Mouse (Mus musculus): ENCODE results near the gene Mybpc2.

Gene Mybpc2

DNA sequence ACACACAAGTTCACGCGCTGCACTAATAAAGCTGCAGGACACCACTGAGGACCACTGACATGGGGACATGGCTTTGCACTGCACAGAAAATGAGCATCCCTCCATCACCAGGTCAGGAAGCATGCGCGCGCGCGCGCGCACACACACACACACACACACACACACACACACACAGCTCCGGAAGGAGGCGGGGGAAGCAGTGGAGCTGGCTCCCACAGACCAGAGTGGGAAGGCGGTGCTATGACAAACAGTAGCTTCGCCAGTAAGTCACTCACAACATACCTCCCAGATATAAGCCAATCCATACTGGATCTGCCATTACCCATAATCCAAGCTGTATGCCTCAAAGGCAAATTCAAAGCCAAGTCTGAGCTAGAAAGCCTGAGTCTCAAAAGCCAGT is 22.6 kb upstream of the Mybpc2 start:
- in situ Hi-C loops (cut with MboI, MseI): no loop called here

DNA sequence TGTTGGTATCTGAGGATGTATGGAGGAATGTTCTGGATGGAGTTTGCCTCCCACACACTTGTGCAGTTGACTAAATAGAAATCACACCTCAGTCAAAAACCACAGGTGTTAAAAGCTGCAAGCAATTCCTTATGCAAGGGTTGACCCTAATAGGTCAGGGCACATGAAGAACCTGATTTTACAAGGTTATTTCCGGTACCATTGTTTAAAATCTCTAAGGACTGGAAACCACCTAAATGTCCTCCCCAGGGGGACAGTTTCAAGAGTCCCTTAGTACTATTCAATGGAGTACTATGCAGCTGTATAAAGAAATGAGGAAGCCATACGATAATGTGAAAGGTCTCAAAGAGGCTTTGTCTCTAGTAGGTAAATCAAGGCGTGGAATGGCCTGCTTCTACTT is 21.8 kb upstream of the Mybpc2 start:
- in situ Hi-C loops (cut with MboI, MseI): no loop called here

DNA sequence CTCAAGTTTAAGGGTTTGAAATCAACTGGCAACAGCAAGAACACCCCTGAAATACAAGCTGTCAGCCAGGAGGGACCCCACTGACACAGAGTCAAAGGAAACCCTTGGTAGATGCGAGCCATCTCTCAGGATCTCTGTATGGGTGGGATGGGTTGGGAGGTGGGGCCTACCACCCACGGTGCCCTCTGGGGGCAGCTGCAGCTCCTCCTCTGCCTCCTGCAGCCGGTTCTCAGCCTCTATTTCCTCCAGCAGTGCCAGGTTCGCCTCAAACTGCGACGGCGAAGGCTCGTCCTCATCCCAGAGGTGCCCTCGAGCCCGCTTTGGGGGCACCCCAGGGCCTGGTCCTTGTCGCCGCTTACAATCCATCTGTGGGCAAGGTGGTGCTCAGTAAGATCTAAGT is 18.6 kb upstream of the Mybpc2 start:
- in situ Hi-C loops (cut with MboI, MseI): no loop called here

- in situ Hi-C loops (cut with MboI, MseI): no loop called here
These were observed 18.1 kb upstream of the Mybpc2 start for GRCm38 (mm10) chr7:44542555-44542954.

GRCm38 (mm10) chr7:44538756-44539624 is 14.5 kb upstream of the Mybpc2 start:
- in situ Hi-C loops (cut with MboI, MseI): no loop called here

DNA sequence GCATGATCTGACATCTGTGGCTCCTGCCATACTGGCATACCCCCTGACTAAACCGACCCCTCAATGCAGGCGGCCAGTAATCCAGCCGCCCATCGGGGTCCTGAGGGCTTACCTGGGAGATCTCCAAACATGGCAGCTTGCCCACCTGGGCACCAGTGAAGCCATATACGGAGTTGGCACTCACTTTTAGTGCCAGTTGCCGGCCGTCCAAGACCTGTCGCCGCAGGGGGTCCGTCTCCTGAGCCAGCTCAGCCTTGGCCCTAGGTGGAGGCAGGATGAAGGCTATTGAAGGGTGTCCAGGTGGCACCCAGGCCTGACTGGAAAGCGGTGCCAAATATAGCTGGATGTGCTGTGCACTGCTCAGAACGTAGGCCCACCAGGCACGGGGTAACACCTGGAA is 13.0 kb upstream of the Mybpc2 start:
- in situ Hi-C loops (cut with MboI, MseI): no loop called here

- in situ Hi-C loops (cut with MboI, MseI): no loop called here
These were observed 12.6 kb upstream of the Mybpc2 start for GRCm38 (mm10) chr7:44537009-44537408.

DNA sequence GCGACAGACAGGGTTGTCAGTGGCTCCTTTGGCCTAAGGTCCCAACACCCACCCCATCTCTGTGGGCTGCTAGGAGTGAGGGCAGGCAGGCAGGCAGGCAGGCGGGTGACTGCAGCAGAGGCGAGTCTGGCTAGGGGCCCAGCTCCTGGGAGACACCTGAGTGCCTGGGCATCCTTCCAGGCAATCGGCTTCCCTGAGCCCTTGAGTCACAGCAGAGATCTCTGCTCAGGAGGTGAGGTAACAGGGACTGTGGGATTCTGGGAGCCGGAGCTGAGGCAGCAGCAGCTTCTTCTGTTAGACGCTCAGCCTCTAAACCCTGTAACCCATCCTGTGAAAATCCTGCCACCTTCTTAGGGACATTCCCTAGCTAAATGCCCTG is 12.1 kb upstream of the Mybpc2 start:
- in situ Hi-C loops (cut with MboI, MseI): no loop called here

DNA sequence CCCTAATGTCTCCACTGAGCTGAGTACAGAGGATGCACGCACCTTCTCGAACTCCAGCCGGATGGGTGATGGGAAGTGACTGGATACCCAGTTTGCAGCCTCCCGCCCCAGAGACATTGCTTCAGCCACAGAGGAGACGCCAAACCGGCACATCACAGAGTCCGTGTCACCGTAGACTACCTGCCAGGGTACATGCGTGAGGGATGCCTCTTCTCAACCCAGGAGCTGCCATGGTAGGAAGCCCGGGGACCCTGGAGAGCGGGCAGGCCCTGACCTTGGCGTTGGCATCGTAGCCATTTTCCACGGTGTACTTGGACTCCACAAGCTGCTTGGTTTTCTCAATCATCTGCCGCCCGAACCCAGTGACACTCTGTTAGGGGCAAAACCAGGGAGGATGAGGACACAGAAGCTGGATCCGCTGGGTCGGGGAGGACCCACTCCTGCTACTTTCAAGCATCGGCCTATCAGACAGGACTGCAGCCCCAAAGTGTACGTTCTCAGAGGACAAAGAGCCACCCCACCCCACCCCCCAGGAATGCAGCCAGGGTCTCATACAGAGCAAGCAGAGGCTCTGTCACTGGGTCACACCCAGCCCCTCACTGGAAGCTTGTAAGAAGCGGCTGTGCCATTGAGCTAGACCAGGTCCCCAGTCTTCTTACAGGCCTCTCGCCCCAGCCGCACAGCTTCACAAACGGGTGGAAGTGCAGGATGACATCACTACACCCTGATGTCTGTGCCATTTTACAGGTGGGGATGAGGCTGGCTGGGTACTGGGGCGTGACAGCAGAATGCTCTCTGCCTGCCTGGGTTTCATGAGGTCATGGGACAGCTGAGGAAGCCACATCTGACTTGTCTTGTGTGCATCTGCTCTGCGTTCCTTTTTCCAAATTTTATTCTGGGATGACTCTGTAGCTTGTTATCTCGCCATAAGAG is 11.5 kb upstream of the Mybpc2 start:
- in situ Hi-C loops (cut with MboI, MseI): no loop called here

- in situ Hi-C loops (cut with MboI, MseI): no loop called here
These were observed 10.4 kb upstream of the Mybpc2 start for GRCm38 (mm10) chr7:44534656-44535441.

DNA sequence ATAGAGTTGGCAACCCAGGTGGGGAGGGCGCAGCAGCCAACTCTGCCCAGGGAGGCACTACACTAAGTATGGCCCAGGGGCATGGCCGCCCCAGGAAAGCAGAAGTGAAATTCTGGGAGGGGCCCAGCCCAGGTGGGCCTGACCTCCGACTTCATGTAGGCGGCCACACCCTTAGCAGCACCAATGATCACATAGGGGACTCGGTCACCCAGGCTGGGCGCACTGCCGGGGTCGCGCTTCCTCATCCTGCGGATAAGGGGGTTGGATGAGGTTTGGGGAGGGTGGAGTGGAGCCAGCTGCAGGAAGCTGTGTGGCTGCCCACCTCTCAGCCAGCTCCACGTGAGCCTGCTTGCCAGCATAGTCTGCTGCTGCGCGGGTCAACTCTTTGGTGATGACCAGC is 9.8 kb upstream of the Mybpc2 start:
- in situ Hi-C loops (cut with MboI, MseI): no loop called here

DNA sequence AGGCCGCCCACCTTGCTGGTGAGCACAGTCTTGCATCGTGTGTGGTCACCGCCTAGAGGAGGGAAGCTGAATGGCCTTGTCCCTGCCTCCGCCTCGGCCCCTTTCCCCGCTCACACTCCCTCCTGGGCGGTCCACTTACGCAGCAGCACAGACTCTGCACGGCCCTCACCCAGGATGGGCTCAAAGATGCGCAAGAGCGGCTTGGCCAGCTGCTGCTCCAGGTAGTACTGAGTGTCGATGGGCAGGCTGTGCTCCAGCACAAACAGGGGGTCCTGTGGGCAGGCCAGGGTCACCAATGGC is 9.2 kb upstream of the Mybpc2 start:
- in situ Hi-C loops (cut with MboI, MseI): no loop called here

GRCm38 (mm10) chr7:44532918-44533745 is 8.7 kb upstream of the Mybpc2 start:
- in situ Hi-C loops (cut with MboI, MseI): no loop called here

DNA sequence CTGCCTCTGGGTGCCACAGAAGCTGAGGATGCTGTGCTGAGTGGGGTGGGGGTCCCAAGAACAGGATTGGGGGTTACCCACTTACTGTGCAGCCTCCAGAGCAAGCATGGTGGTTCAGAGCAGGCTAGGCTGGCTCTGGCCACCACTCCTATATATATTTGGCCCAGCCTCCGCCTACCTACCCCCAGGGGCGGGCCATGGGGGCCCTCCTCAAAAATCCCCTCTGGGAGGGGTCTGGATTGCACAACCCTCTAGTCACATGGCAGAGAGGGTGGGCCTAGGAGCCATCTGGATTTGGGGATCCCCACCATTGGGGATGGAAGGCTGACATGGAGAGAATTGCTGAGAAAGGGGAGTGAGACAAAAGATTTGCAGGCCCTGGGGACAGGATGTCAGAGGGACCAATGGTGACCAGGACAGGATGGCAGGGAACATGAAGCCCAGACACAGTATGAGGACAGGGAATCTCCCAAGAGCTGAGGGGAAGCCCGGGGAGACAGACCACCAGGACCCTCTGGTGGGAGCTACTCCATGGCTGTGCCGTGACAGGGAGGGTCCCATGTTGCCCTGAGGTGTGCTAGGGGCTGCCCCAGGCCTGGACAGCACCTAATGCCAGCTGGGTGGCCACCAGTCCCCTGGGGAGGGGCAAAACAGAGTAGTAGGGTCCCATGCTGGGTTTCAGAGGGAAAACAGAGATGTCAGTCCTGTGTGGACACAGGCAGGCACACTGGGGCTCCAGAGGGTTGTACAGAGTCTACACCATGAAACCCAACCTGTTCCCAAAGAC is 7.7 kb upstream of the Mybpc2 start, which contains the start of gene Spib:
TSS of gene Spib (minus strand) at position 126 of the 787 bp plus-strand sequence.
- in situ Hi-C loops (cut with MboI, MseI): no loop called here

DNA sequence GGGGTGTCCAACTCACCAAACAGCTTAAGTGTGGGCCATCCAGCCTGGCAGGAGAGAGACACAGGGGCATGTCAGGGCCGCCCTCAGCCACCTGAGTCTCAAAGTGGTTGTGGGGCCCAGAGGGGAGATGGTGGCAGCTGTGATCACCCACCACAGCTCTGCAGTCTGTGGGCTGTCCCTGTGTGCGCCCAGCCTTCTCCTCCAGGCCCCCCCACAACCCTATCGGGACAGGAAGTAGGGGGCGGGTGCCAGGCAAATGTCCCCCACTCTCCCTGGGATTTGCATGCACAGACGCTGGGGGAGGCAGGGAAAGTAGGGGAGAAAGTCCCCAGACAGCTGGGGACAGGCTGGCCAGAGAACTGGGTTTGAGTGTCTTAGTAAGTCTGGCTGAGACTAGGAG is 6.8 kb upstream of the Mybpc2 start:
- in situ Hi-C loops (cut with MboI, MseI): no loop called here

DNA sequence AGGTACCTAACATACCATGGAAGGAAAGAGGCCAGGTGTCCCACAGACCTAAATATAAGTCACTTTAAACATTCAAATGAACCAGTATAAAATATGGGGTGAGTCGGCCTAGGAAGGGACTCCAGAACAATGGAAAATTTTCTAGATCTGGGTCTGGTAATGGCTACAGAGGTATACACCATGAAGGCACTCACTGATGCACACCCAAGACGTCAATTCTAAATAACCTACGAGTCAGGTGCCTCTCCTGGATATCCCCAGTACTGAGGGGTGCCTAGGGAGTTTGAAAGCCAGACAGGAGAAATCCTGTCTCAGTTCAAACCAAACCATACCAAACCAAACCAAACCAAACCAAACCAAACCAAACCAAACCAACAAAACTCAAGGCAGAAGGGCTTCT is 6.1 kb upstream of the Mybpc2 start:
- in situ Hi-C loops (cut with MboI, MseI): no loop called here

GRCm38 (mm10) chr7:44529518-44529917 is 5.1 kb upstream of the Mybpc2 start:
- in situ Hi-C loops (cut with MboI, MseI): no loop called here

DNA sequence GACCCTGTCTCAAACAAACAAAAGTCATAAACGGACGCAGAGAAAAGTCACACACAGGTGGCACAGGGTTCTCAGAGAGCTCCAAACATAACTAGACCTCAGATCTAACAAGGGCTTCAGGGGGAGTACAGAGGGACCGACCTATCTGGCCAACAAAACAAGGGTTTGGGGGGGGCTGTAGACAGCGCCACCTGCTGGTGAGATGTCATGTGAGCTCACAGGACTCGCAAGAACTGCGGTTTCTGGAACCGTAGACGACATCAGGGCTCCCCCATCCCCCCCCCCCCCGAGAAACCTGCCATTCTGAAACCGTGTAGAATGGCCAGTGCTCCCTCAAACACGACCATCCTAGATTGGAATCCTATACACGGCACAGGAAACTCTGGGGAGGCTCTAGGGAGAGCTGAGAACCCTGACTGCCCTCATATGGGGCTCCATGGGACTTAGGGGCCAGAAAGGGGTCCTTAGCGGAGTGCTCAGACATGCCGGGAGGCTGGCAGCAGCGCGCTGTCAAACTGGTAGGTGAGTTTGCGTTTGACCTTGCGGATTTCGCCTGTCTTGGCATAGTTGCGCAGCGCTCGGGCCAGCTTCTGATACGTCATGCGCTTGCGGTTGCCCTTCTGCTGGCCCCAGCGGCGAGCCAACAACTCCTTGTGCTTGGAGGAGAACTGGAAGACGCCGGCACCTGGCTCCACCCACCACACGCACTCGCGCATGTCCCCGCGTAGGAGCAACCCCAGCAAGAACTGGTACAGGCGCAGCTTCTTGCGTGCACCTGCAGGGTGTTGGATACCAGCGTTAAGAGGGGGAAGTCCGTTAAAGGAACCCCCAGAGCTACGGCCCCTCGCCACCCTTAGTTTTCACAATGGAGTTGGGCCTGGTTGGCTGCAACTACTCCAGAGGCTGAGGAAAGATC is 3.3 kb upstream of the Mybpc2 start:
- in situ Hi-C loops (cut with MboI, MseI): no loop called here
